Mouse (Mus musculus) layer of hippocampus, adult 6 months (tissue): ENCODE results near the gene Fhl1. TPM values are rescaled to one million over a fixed set of nuclear protein-coding genes. Genes with fewer than 3 reads are reported as not detected.

Experiments used
- long read RNA-seq, 2 experiments: library from polyadenylated mRNA; unstranded; transcript quantifications; one replicate each; pipeline ENCODE4 v2.0.0; 2019 to 2020
- polyA plus RNA-seq: library from polyadenylated mRNA; unstranded; fragments of <200 nt; fragmentation: Nextera tagmentation; gene quantifications from 2 replicates; pipeline ENCODE4 v1.2.3, GENCODE M21; 2021

Fhl1 gene
- polyA plus RNA-seq = 59.0 and 63.0 TPM in 2 replicates
- long read RNA-seq, experiment 1, transcript Fhl1-201 (7 exons, 2,356 nt) = minor isoform, 7 of 45 reads
- long read RNA-seq, experiment 1, transcript Fhl1-206 (7 exons, 1,203 nt) = major isoform, 16 of 45 reads
- long read RNA-seq, experiment 1, partial matches to known transcripts = 12 of 45 reads
- long read RNA-seq, experiment 1, other reads (novel, unspliced or antisense) = 8 of 45 reads
- long read RNA-seq, experiment 2, transcript Fhl1-206 (7 exons, 1,203 nt) = minor isoform, 46 of 249 reads
- long read RNA-seq, experiment 2, transcript Fhl1-201 (7 exons, 2,356 nt) = major isoform, 72 of 249 reads
- long read RNA-seq, experiment 2, transcript Fhl1-203 (8 exons, 2,770 nt) = minor isoform, 37 of 249 reads
- long read RNA-seq, experiment 2, partial matches to known transcripts = 5 of 249 reads
- long read RNA-seq, experiment 2, other reads (novel, unspliced or antisense) = 89 of 249 reads

GRCm38 (mm10) chrX:56731306-56732201 is at the start of gene Fhl1:
Gene Fhl1, plus strand, starts transcription at chrX:56731787.

GRCm38 (mm10) chrX:56821765-56822603 is 90.4 kb downstream of the Fhl1 start, which contains the start of gene Map7d3:
Gene Map7d3, minus strand, starts transcription at chrX:56822326.

Other genes with a start within 250 kb of the Fhl1 start
- not detected in 2 replicates for gene Gm10477, start 207.0 kb upstream of the Fhl1 start, polyA plus RNA-seq
- 0.23 TPM in 1 of 2 replicates, not detected in the other for gene Gm648, start 182.2 kb upstream of the Fhl1 start, polyA plus RNA-seq
- 17.5 and 20.6 TPM in 2 replicates for gene Mmgt1, start 133.7 kb upstream of the Fhl1 start, polyA plus RNA-seq
- 15.5 and 17.7 TPM in 2 replicates for gene Slc9a6, start 122.0 kb upstream of the Fhl1 start, polyA plus RNA-seq
- 0.06 TPM in 1 of 2 replicates, not detected in the other for gene Map7d3, start 90.5 kb downstream of the Fhl1 start, polyA plus RNA-seq
- 0.01 TPM in 1 of 2 replicates, not detected in the other for gene Adgrg4, start 138.4 kb downstream of the Fhl1 start, polyA plus RNA-seq